Mouse (Mus musculus) adipose tissue, adult 10 weeks (tissue): ENCODE measurements around the gene Gng10. TPM values are rescaled to one million over a fixed set of nuclear protein-coding genes. Genes with fewer than 3 reads are reported as not detected.

Experiments used
- polyA plus RNA-seq: library from polyadenylated mRNA; stranded (reverse); fragments of 350-450 nt; fragmentation: Illumina TruSeq; extraction: RNeasy Lipid Tissue Mini Kit (QIAGEN cat#74804); gene quantifications from one replicate; pipeline ENCODE4 v1.2.3, GENCODE M21; 2014; ENCODE audit warnings: low read depth, low replicate concordance

Gng10 gene
- polyA plus RNA-seq = 25.2 TPM

GRCm38 (mm10) chr4:59034918-59035785, at the start of gene Gng10:
TSS of gene Gng10 (plus strand) at chr4:59035088.

GRCm38 (mm10) chr4:58986540-58987190, 48.2 kb upstream of the Gng10 start, which contains the start of gene Ptgr1:
TSS of gene Ptgr1 (minus strand) at chr4:58987119.

GRCm38 (mm10) chr4:58994762-58995161, 40.1 kb upstream of the Gng10 start, which contains the start of gene Dnajc25:
TSS of gene Dnajc25 (plus strand) at chr4:58995062.

GRCm38 (mm10) chr4:59002948-59003805, 31.7 kb upstream of the Gng10 start, which contains the start of gene Gm20503:
TSS of gene Gm20503 (plus strand) at chr4:59003210.

Other genes starting within 250 kb of the Gng10 start
- not detected for gene Olfr267, start 247.4 kb upstream of the Gng10 start, polyA plus RNA-seq
- 44.0 TPM for gene Ecpas, start 122.3 kb upstream of the Gng10 start, polyA plus RNA-seq
- gene Zkscan16, start 91.5 kb upstream of the Gng10 start, polyA plus RNA-seq = 1.3 TPM
- 4.6 TPM for gene Ptgr1, start 48.0 kb upstream of the Gng10 start, polyA plus RNA-seq
- gene Dnajc25, start 40.0 kb upstream of the Gng10 start, polyA plus RNA-seq = 10.7 TPM
- gene Gm20503, start 31.9 kb upstream of the Gng10 start, polyA plus RNA-seq = not detected
- 0.07 TPM for gene AI481877, start 103.9 kb downstream of the Gng10 start, polyA plus RNA-seq
- 11.2 TPM for gene Ugcg, start 154.2 kb downstream of the Gng10 start, polyA plus RNA-seq